Mouse (Mus musculus) midbrain, embryonic 11.5 days (tissue): Measurements from ENCODE around the gene Gc. TPM values are rescaled to one million over a fixed set of nuclear protein-coding genes. Genes with fewer than 3 reads are reported as not detected.

ENCODE experiments used
- ATAC-seq: fragments of 200-750 bp; cut with Nextera tagmentation; 2 replicates; pipeline ENCODE4 v1.8.0; 2017; ENCODE audit warnings: moderate TSS enrichment, moderate library complexity; ENCODE audit not compliant: low FRiP score
- DNase-seq: peaks from one replicate; pipeline ENCODE4 v3.0.0; 2015; ENCODE audit warnings: low spot score; ENCODE audit errors: missing footprints
- H3K27ac ChIP-seq: fragments of 300-500 bp; sonication (generic); 2 replicates; pipeline ENCODE4 v1.5.1; 2014; ENCODE audit warnings: low read depth, low read length
- H3K27me3 ChIP-seq: fragments of 300-500 bp; sonication (generic); 2 replicates; pipeline ENCODE4 v1.6.1; 2014; ENCODE audit warnings: mild to moderate bottlenecking, low read length, moderate library complexity, mixed read lengths; ENCODE audit not compliant: control insufficient read depth, insufficient read depth
- H3K36me3 ChIP-seq: fragments of 300-500 bp; sonication (generic); 2 replicates; pipeline ENCODE4 v1.6.1; 2014; ENCODE audit warnings: mild to moderate bottlenecking, low read length, moderate library complexity, mixed read lengths; ENCODE audit not compliant: control insufficient read depth, insufficient read depth
- H3K4me1 ChIP-seq: fragments of 300-500 bp; sonication (generic); 2 replicates; pipeline ENCODE4 v1.6.1; 2014; ENCODE audit warnings: low read length; ENCODE audit not compliant: control insufficient read depth, insufficient read depth
- H3K4me2 ChIP-seq: fragments of 300-500 bp; sonication (generic); 2 replicates; pipeline ENCODE4 v1.6.1; 2014; ENCODE audit warnings: mild to moderate bottlenecking, moderate library complexity
- H3K4me3 ChIP-seq: fragments of 300-500 bp; sonication (generic); 2 replicates; pipeline ENCODE4 v1.5.1; 2014; ENCODE audit warnings: low read depth, low read length
- H3K9ac ChIP-seq: fragments of 300-500 bp; sonication (generic); 2 replicates; pipeline ENCODE4 v1.6.1; 2014; ENCODE audit warnings: low read length
- H3K9me3 ChIP-seq: fragments of 300-500 bp; sonication (generic); 2 replicates; pipeline ENCODE4 v1.6.1; 2016; ENCODE audit warnings: low read length; ENCODE audit not compliant: control insufficient read depth
- WGBS: fragments of 180-500 bp; shearing (Covaris S2); extraction: QIAGEN DNeasy Blood & Tissue Kit; methylation state at CpG from one replicate; pipeline ENCODE4 v1.1.7; 2014; 5-methylcytosine and 5-hydroxymethylcytosine counted together
- polyA plus RNA-seq: library from polyadenylated mRNA; unstranded; fragments of >200 nt; fragmentation: Nextera tagmentation; extraction: Ambion mirVana; gene quantifications from 2 replicates; pipeline ENCODE4 v1.2.1, GENCODE M21; 2014

Gene Gc
- 0.15 TPM in 1 of 2 replicates, not detected in the other for polyA plus RNA-seq

DNA sequence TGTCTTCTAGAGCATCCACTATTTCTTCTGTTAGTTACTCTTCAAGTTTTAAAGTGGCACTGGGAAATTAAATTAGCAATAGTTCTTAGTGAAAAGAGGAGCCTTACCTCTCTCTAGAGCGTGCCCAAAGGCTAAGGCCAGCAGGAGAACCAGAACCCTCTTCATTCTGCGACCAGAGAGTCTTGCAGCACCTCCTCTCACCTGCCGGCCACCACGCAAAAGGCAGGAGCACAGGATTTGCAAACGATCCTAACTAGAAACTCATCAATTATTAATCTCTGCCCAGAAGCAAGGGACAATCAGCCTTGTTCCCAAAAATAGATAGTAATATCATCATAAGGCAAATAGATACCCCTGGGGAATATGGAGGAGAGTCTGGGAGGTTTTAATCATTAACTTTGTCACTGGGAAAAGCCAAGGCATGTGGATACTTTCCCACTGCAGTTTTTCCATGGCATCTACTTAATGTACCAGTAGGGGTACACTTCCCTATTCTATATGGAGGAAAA lies at the start of gene Gc:
Gc (minus strand) TSS at position 345 of the 509 bp plus-strand sequence.
- DNase-seq (no peak), ATAC-seq (no peak)
- Histone ChIP-seq H3K9me3 (no peaks in the 10 kb centered on the region), H3K9ac (no peak within 1 kb of the TSS), H3K27me3 (no peaks in the 10 kb centered on the region), H3K4me3 (no peak within 1 kb of the TSS), H3K36me3 (no peaks in the 10 kb centered on the region), H3K4me2 (no peak within 1 kb of the TSS), H3K27ac (no peak within 1 kb of the TSS), H3K4me1 (no peaks in the 10 kb centered on the region)
- 78% methylated on average over 5 of the region's 5 CpGs for WGBS

- no peaks in the 10 kb centered on the region for H3K4me1 ChIP-seq
- H3K27ac ChIP-seq, result no peak overlapping the region
- H3K9me3 ChIP-seq, result no peaks in the 10 kb centered on the region
- H3K4me3 ChIP-seq, result no peak overlapping the region
- no peak for ATAC-seq
- no peaks in the 10 kb centered on the region for H3K36me3 ChIP-seq
- no peak overlapping the region for H3K4me2 ChIP-seq
- H3K9ac ChIP-seq, result no peak overlapping the region
- H3K27me3 ChIP-seq, result no peaks in the 10 kb centered on the region
- no peak for DNase-seq
- 65% methylated on average over 6 of the region's 6 CpGs for WGBS
These were observed 42.5 kb upstream of the Gc start for GRCm38 (mm10) chr5:89500182-89500581.

- Histone ChIP-seq H3K4me2 (no peak overlapping the region), H3K27me3 (no peaks in the 10 kb centered on the region), H3K9ac (no peak overlapping the region), H3K9me3 (no peaks in the 10 kb centered on the region), H3K36me3 (no peaks in the 10 kb centered on the region), H3K4me1 (no peaks in the 10 kb centered on the region), H3K27ac (no peak overlapping the region), H3K4me3 (no peak overlapping the region)
- DNase-seq, result no peak
- no peak for ATAC-seq
- 95% methylated on average over 1 of the region's 1 CpGs for WGBS
These were observed 34.9 kb upstream of the Gc start for GRCm38 (mm10) chr5:89492560-89492959.

GRCm38 (mm10) chr5:89470483-89470882 lies 12.8 kb upstream of the Gc start:
- WGBS, result 72% methylated on average over 4 of the region's 4 CpGs
- no peak for ATAC-seq
- no peaks in the 10 kb centered on the region for H3K4me1 ChIP-seq

GRCm38 (mm10) chr5:89467886-89468285 lies 10.2 kb upstream of the Gc start:
- H3K9me3 ChIP-seq, result no peaks in the 10 kb centered on the region

More at GRCm38 (mm10) chr5:89470483-89470882, 12.8 kb upstream of the Gc start:
- H3K36me3 ChIP-seq, result no peaks in the 10 kb centered on the region
- H3K27me3 ChIP-seq, result no peaks in the 10 kb centered on the region
- no peak overlapping the region for H3K4me3 ChIP-seq
- DNase-seq, result no peak
- no peak overlapping the region for H3K9ac ChIP-seq
- no peak overlapping the region for H3K4me2 ChIP-seq
- no peak overlapping the region for H3K27ac ChIP-seq
- H3K9me3 ChIP-seq, result no peaks in the 10 kb centered on the region

DNA sequence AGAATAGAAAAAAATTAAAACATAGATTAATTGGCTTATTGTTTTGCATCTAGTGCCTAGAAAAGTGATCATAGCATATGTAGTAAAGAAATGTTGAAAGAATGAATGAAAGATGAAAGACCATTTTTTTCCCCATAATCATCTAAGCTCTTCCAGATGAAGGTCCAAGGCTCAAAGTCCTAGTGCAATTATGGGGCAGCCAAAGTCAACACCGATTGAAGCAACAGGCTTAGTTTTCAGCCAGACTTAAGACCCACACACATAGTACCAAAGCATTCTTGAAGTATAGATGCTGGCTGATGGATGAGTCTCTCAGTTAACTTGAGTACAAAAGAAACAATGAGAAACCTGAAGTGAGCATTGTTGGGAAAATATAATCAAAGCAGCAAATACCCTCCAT lies 9.3 kb upstream of the Gc start:
- ATAC-seq, result no peak
- H3K9ac ChIP-seq, result no peak overlapping the region
- 79% methylated on average over 1 of the region's 1 CpGs for WGBS

More at GRCm38 (mm10) chr5:89467886-89468285, 10.2 kb upstream of the Gc start:
- ATAC-seq, result no peak
- Histone ChIP-seq H3K27ac (no peak overlapping the region), H3K4me1 (no peaks in the 10 kb centered on the region), H3K4me2 (no peak overlapping the region), H3K9ac (no peak overlapping the region), H3K4me3 (no peak overlapping the region), H3K36me3 (no peaks in the 10 kb centered on the region), H3K27me3 (no peaks in the 10 kb centered on the region)
- no peak for DNase-seq
- 92% methylated on average over 2 of the region's 2 CpGs for WGBS

GRCm38 (mm10) chr5:89466275-89466674 lies 8.6 kb upstream of the Gc start:
- Histone ChIP-seq H3K27ac (no peak overlapping the region), H3K9ac (no peak overlapping the region), H3K4me3 (no peak overlapping the region), H3K9me3 (no peaks in the 10 kb centered on the region), H3K27me3 (no peaks in the 10 kb centered on the region), H3K36me3 (no peaks in the 10 kb centered on the region), H3K4me2 (no peak overlapping the region), H3K4me1 (no peaks in the 10 kb centered on the region)
- ATAC-seq, result no peak
- no peak for DNase-seq

More for the DNA sequence above, 9.3 kb upstream of the Gc start:
- Histone ChIP-seq H3K4me3 (no peak overlapping the region), H3K36me3 (no peaks in the 10 kb centered on the region), H3K9me3 (no peaks in the 10 kb centered on the region), H3K4me1 (no peaks in the 10 kb centered on the region), H3K27me3 (no peaks in the 10 kb centered on the region), H3K27ac (no peak overlapping the region), H3K4me2 (no peak overlapping the region)
- no peak for DNase-seq

GRCm38 (mm10) chr5:89461817-89462216 lies 4.1 kb upstream of the Gc start:
- Histone ChIP-seq H3K9me3 (no peaks in the 10 kb centered on the region), H3K4me3 (no peak overlapping the region), H3K4me1 (no peaks in the 10 kb centered on the region), H3K4me2 (no peak overlapping the region), H3K27me3 (no peaks in the 10 kb centered on the region), H3K36me3 (no peaks in the 10 kb centered on the region), H3K9ac (no peak overlapping the region), H3K27ac (no peak overlapping the region)
- ATAC-seq, result no peak
- no peak for DNase-seq
- 82% methylated on average over 4 of the region's 4 CpGs for WGBS

- Histone ChIP-seq H3K36me3 (no peaks in the 10 kb centered on the region), H3K4me2 (no peak overlapping the region), H3K27me3 (no peaks in the 10 kb centered on the region), H3K9me3 (no peaks in the 10 kb centered on the region), H3K27ac (no peak overlapping the region), H3K4me3 (no peak overlapping the region), H3K4me1 (no peaks in the 10 kb centered on the region), H3K9ac (no peak overlapping the region)
- DNase-seq (no peak), ATAC-seq (no peak)
These were observed 1.9 kb upstream of the Gc start for GRCm38 (mm10) chr5:89459591-89459990.
